Mouse (Mus musculus) limb, embryonic 15.5 days (tissue): ENCODE data around the gene Cyp3a11. TPM values are rescaled to one million over a fixed set of nuclear protein-coding genes. Genes with fewer than 3 reads are reported as not detected.
"Not testable (repeated sequence)": the region's sequence is repeated elsewhere in the genome, so short reads cannot be mapped to it uniquely, and the experiment has no call there.

Experiments
- ATAC-seq: fragments of 200-750 bp; cut with Nextera tagmentation; 2 replicates; pipeline ENCODE4 v1.8.0; 2017; ENCODE audit warnings: low read depth, moderate TSS enrichment; ENCODE audit not compliant: insufficient number of reproducible peaks, low FRiP score, low TSS enrichment
- H3K27ac ChIP-seq: fragments of 300-500 bp; sonication (generic); 2 replicates; pipeline ENCODE4 v1.5.1; 2015; ENCODE audit warnings: moderate library complexity, mild to moderate bottlenecking, inconsistent platforms
- H3K27me3 ChIP-seq: fragments of 300-500 bp; sonication (generic); 2 replicates; pipeline ENCODE4 v1.6.1; 2015; ENCODE audit warnings: inconsistent platforms
- H3K36me3 ChIP-seq: fragments of 300-500 bp; sonication (generic); 2 replicates; pipeline ENCODE4 v1.6.1; 2015; ENCODE audit warnings: inconsistent platforms
- H3K4me1 ChIP-seq: fragments of 300-500 bp; sonication (generic); 2 replicates; pipeline ENCODE4 v1.6.1; 2015; ENCODE audit warnings: inconsistent platforms
- H3K4me2 ChIP-seq: fragments of 300-500 bp; sonication (generic); 2 replicates; pipeline ENCODE4 v1.6.1; 2015; ENCODE audit warnings: mild to moderate bottlenecking, inconsistent platforms
- H3K4me3 ChIP-seq: fragments of 300-500 bp; sonication (generic); 2 replicates; pipeline ENCODE4 v1.5.1; 2015; ENCODE audit warnings: mild to moderate bottlenecking, inconsistent platforms
- H3K9ac ChIP-seq: fragments of 300-500 bp; sonication (generic); 2 replicates; pipeline ENCODE4 v1.6.1; 2015; ENCODE audit warnings: inconsistent platforms
- H3K9me3 ChIP-seq: fragments of 300-500 bp; sonication (generic); 2 replicates; pipeline ENCODE4 v1.6.1; 2016; ENCODE audit warnings: inconsistent platforms
- WGBS: fragments of 180-500 bp; shearing (Covaris S2); methylation state at CpG from one replicate; pipeline ENCODE4 v1.1.7; 2015; 5-methylcytosine and 5-hydroxymethylcytosine counted together
- polyA plus RNA-seq: library from polyadenylated mRNA; unstranded; fragments of >200 nt; fragmentation: Nextera tagmentation; extraction: Ambion mirVana; gene quantifications from 2 replicates; pipeline ENCODE4 v1.2.1, GENCODE M21; 2015

The Cyp3a11 gene
- polyA plus RNA-seq, result 0.10 TPM in 1 of 2 replicates, not detected in the other

GRCm38 (mm10) chr5:145879688-145880087 lies at the start of gene Cyp3a11:
Gene Cyp3a11, minus strand, starts transcription at chr5:145879964.
- Histone ChIP-seq H3K4me2 (no peak within 1 kb of the TSS), H3K36me3 (no peaks in the 10 kb centered on the region), H3K27ac (no peak within 1 kb of the TSS), H3K27me3 (no peaks in the 10 kb centered on the region), H3K9ac (no peak within 1 kb of the TSS), H3K9me3 (peaks cover 9% of the 10 kb centered on the region; the same call in 1 of the 2 replicates), H3K4me3 (no peak within 1 kb of the TSS), H3K4me1 (no peaks in the 10 kb centered on the region)
- 86% methylated on average over 3 of the region's 3 CpGs for WGBS
- no peak for ATAC-seq

- Histone ChIP-seq H3K9me3 (0 out of 2 replicates have a peak, but pooled peaks cover 3% of the 10 kb centered on the region), H3K9ac (no peak overlapping the region), H3K4me2 (no peak overlapping the region), H3K4me3 (no peak overlapping the region), H3K4me1 (no peaks in the 10 kb centered on the region), H3K27ac (no peak overlapping the region), H3K36me3 (no peaks in the 10 kb centered on the region), H3K27me3 (no peaks in the 10 kb centered on the region)
- no peak for ATAC-seq
Observed at GRCm38 (mm10) chr5:145912912-145913311, 33.1 kb upstream of the Cyp3a11 start.

- Histone ChIP-seq H3K27ac (no peak overlapping the region), H3K4me2 (no peak overlapping the region), H3K9ac (no peak overlapping the region), H3K27me3 (no peaks in the 10 kb centered on the region), H3K9me3 (0 out of 2 replicates have a peak, but pooled peaks cover 10% of the 10 kb centered on the region), H3K4me1 (no peaks in the 10 kb centered on the region), H3K36me3 (no peaks in the 10 kb centered on the region), H3K4me3 (no peak overlapping the region)
- no peak for ATAC-seq
Observed at GRCm38 (mm10) chr5:145911781-145912180, 32.0 kb upstream of the Cyp3a11 start.

- ATAC-seq, H3K27me3 ChIP-seq, H3K36me3 ChIP-seq, H3K9me3 ChIP-seq, H3K4me3 ChIP-seq, H3K4me2 ChIP-seq, H3K4me1 ChIP-seq, H3K27ac ChIP-seq, H3K9ac ChIP-seq: not testable (repeated sequence)
- WGBS, result 83% methylated on average over 2 of the region's 2 CpGs
Observed at GRCm38 (mm10) chr5:145906937-145907336, 27.2 kb upstream of the Cyp3a11 start.

- Histone ChIP-seq H3K9ac (no peak overlapping the region), H3K4me3 (no peak overlapping the region), H3K9me3 (peaks cover 10% of the 10 kb centered on the region; the same call in 1 of the 2 replicates), H3K4me1 (no peaks in the 10 kb centered on the region), H3K27me3 (no peaks in the 10 kb centered on the region), H3K4me2 (no peak overlapping the region), H3K36me3 (no peaks in the 10 kb centered on the region), H3K27ac (no peak overlapping the region)
- no peak for ATAC-seq
- 87% methylated on average over 1 of the region's 1 CpGs for WGBS
Observed at GRCm38 (mm10) chr5:145904535-145904934, 24.8 kb upstream of the Cyp3a11 start.

- H3K4me2 ChIP-seq, result no peak overlapping the region
- H3K27me3 ChIP-seq, result no peaks in the 10 kb centered on the region
- no peaks in the 10 kb centered on the region for H3K4me1 ChIP-seq
- no peak for ATAC-seq
- H3K9ac ChIP-seq, result no peak overlapping the region
- no peak overlapping the region for H3K27ac ChIP-seq
- 94% methylated on average over 1 of the region's 1 CpGs for WGBS
- no peak overlapping the region for H3K4me3 ChIP-seq
- H3K9me3 ChIP-seq, result peaks cover 10% of the 10 kb centered on the region; the same call in 1 of the 2 replicates
- no peaks in the 10 kb centered on the region for H3K36me3 ChIP-seq
Observed at GRCm38 (mm10) chr5:145903349-145903748, 23.6 kb upstream of the Cyp3a11 start.

- 56% methylated on average over 2 of the region's 2 CpGs for WGBS
- H3K4me2 ChIP-seq, result no peak overlapping the region
- H3K4me3 ChIP-seq, result no peak overlapping the region
- no peak overlapping the region for H3K27ac ChIP-seq
- ATAC-seq, result no peak
- H3K9ac ChIP-seq, result no peak overlapping the region
- H3K27me3 ChIP-seq, result no peaks in the 10 kb centered on the region
- no peaks in the 10 kb centered on the region for H3K4me1 ChIP-seq
- no peaks in the 10 kb centered on the region; the same call in 1 of the 2 replicates for H3K9me3 ChIP-seq
- H3K36me3 ChIP-seq, result no peaks in the 10 kb centered on the region
Observed at GRCm38 (mm10) chr5:145900436-145900990, 20.7 kb upstream of the Cyp3a11 start.

GRCm38 (mm10) chr5:145897271-145897670 lies 17.5 kb upstream of the Cyp3a11 start:
- H3K4me2 ChIP-seq, result no peak overlapping the region
- ATAC-seq, result no peak
- no peaks in the 10 kb centered on the region for H3K27me3 ChIP-seq
- no peak overlapping the region for H3K27ac ChIP-seq
- 64% methylated on average over 1 of the region's 1 CpGs for WGBS
- no peaks in the 10 kb centered on the region for H3K4me1 ChIP-seq
- H3K4me3 ChIP-seq, result no peak overlapping the region
- H3K9me3 ChIP-seq, result no peaks in the 10 kb centered on the region; the same call in 1 of the 2 replicates
- H3K9ac ChIP-seq, result no peak overlapping the region
- H3K36me3 ChIP-seq, result no peaks in the 10 kb centered on the region

GRCm38 (mm10) chr5:145881207-145881606 lies 1.4 kb upstream of the Cyp3a11 start:
- ATAC-seq, result no peak
- Histone ChIP-seq H3K9ac (no peak overlapping the region), H3K4me3 (no peak overlapping the region), H3K36me3 (no peaks in the 10 kb centered on the region), H3K4me2 (no peak overlapping the region), H3K27ac (no peak overlapping the region), H3K9me3 (peaks cover 12% of the 10 kb centered on the region; the same call in 1 of the 2 replicates), H3K27me3 (no peaks in the 10 kb centered on the region), H3K4me1 (no peaks in the 10 kb centered on the region)

- not testable (repeated sequence) for H3K4me2 ChIP-seq, H3K27ac ChIP-seq, H3K36me3 ChIP-seq, H3K27me3 ChIP-seq, ATAC-seq, H3K4me3 ChIP-seq, H3K9ac ChIP-seq, H3K4me1 ChIP-seq
- H3K9me3 ChIP-seq, result peaks cover 16% of the 10 kb centered on the region
Observed at GRCm38 (mm10) chr5:145867433-145867832, 12.3 kb downstream of the Cyp3a11 start.

GRCm38 (mm10) chr5:145805796-145806195 lies 74.0 kb downstream of the Cyp3a11 start, which contains the start of gene Cyp3a44:
Gene Cyp3a44, minus strand, starts transcription at chr5:145805874.
- WGBS, result 62% methylated on average over 2 of the region's 2 CpGs
- H3K4me3 ChIP-seq, H3K9ac ChIP-seq, H3K4me1 ChIP-seq, H3K27ac ChIP-seq, H3K4me2 ChIP-seq, ATAC-seq, H3K36me3 ChIP-seq, H3K27me3 ChIP-seq, H3K9me3 ChIP-seq: not testable (repeated sequence)
